Mouse (Mus musculus) limb, embryonic 15.5 days (tissue): ENCODE measurements around the gene Dlec1. TPM values are rescaled to one million over a fixed set of nuclear protein-coding genes. Genes with fewer than 3 reads are reported as not detected.

Experiments
- ATAC-seq: fragments of 200-750 bp; cut with Nextera tagmentation; 2 replicates; pipeline ENCODE4 v1.8.0; 2017; ENCODE audit warnings: low read depth, moderate TSS enrichment; ENCODE audit not compliant: insufficient number of reproducible peaks, low FRiP score, low TSS enrichment
- H3K27ac ChIP-seq: fragments of 300-500 bp; sonication (generic); 2 replicates; pipeline ENCODE4 v1.5.1; 2015; ENCODE audit warnings: moderate library complexity, mild to moderate bottlenecking, inconsistent platforms
- H3K27me3 ChIP-seq: fragments of 300-500 bp; sonication (generic); 2 replicates; pipeline ENCODE4 v1.6.1; 2015; ENCODE audit warnings: inconsistent platforms
- H3K36me3 ChIP-seq: fragments of 300-500 bp; sonication (generic); 2 replicates; pipeline ENCODE4 v1.6.1; 2015; ENCODE audit warnings: inconsistent platforms
- H3K4me1 ChIP-seq: fragments of 300-500 bp; sonication (generic); 2 replicates; pipeline ENCODE4 v1.6.1; 2015; ENCODE audit warnings: inconsistent platforms
- H3K4me2 ChIP-seq: fragments of 300-500 bp; sonication (generic); 2 replicates; pipeline ENCODE4 v1.6.1; 2015; ENCODE audit warnings: mild to moderate bottlenecking, inconsistent platforms
- H3K4me3 ChIP-seq: fragments of 300-500 bp; sonication (generic); 2 replicates; pipeline ENCODE4 v1.5.1; 2015; ENCODE audit warnings: mild to moderate bottlenecking, inconsistent platforms
- H3K9ac ChIP-seq: fragments of 300-500 bp; sonication (generic); 2 replicates; pipeline ENCODE4 v1.6.1; 2015; ENCODE audit warnings: inconsistent platforms
- H3K9me3 ChIP-seq: fragments of 300-500 bp; sonication (generic); 2 replicates; pipeline ENCODE4 v1.6.1; 2016; ENCODE audit warnings: inconsistent platforms
- WGBS: fragments of 180-500 bp; shearing (Covaris S2); methylation state at CpG from one replicate; pipeline ENCODE4 v1.1.7; 2015; 5-methylcytosine and 5-hydroxymethylcytosine counted together
- polyA plus RNA-seq: library from polyadenylated mRNA; unstranded; fragments of >200 nt; fragmentation: Nextera tagmentation; extraction: Ambion mirVana; gene quantifications from 2 replicates; pipeline ENCODE4 v1.2.1, GENCODE M21; 2015

Dlec1 gene
- polyA plus RNA-seq, 1 experiment from 2014 or later, result 0.38 TPM

DNA sequence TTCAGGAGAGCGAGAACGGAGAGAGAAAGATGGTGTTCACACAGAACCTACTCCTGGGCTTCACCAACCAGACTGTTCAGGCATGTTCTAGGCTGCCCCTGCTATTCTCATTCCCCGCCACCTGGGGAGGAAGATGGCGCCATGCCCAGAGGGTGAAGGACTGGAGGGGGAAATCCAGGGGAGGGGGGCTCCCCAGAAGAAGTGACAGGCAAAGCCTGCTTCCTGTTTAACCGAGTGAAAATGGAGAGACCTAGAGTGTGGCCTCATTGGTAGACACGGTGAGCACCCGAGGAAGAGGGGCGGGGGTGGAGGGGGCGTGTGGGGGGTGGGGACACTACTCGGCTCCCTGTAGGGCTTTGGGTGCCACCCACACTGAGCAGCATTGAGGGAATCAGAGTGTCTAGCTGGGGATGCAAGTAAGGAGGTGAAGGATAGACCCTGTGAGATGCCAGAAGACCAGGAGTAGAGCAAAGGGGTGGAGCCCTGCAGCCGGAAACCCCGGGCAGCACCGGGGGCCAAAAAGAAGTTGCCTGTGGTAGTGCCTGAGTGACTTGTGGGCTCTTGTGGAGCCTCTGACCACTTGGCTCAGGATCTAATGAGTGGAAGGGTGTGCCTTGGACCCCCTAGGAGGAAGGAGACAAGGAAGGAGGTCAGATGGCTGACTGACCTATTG lies 44.0 kb downstream of the Dlec1 start:
- Histone ChIP-seq H3K27me3 (no peaks in the 10 kb centered on the region), H3K4me3 (no peak overlapping the region), H3K9me3 (no peaks in the 10 kb centered on the region), H3K4me1 (no peaks in the 10 kb centered on the region), H3K36me3 (no peaks in the 10 kb centered on the region), H3K9ac (no peak overlapping the region), H3K27ac (no peak overlapping the region), H3K4me2 (no peak overlapping the region)
- 66% methylated on average over 13 of the region's 13 CpGs for WGBS
- ATAC-seq, result no peak

DNA sequence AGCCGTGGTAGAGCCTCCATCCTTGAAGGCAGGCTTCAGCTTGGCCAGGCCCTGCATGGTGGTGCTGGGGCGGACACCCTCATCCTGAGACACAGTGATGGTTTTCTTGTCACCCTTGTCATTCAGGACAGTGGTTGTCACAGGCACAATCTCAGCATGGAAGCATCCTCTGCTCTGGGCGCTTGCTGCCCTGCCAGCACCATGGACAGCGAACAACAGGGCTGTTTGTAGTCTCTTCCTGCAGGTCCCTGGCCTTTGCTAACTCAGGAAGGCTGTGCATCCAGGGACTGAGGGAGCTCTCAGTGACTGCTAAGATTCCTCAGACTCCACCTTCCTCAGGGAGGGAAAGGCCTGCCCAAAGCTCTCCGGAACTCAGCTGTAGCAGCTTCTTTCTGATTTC lies 47.3 kb downstream of the Dlec1 start:
- 34% methylated on average over 5 of the region's 5 CpGs for WGBS
- Histone ChIP-seq H3K27ac (no peak overlapping the region), H3K4me3 (no peak overlapping the region), H3K9me3 (no peaks in the 10 kb centered on the region), H3K27me3 (no peaks in the 10 kb centered on the region), H3K4me2 (no peak overlapping the region), H3K4me1 (no peaks in the 10 kb centered on the region), H3K36me3 (no peaks in the 10 kb centered on the region), H3K9ac (no peak overlapping the region)
- ATAC-seq, result no peak

DNA sequence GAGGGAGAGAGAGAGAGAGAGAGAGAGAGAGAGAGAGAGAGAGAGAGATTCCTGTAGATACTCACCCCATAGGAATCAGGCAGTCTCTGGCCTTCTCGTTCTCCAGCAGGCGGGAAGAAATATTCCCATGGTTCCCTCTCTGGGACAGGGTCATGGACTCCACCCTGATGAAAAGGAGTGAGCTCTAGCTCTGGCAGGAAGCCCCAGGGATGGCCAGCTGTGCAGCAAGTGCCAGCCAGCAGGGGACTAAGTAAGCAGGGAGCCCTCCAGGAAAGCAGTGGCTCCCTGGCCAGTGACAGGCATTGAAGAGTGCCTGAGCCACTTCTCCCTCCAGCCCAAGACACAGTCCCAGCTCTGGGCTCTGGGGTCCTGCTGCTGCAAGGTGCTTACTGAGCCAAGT lies 49.5 kb downstream of the Dlec1 start:
- Histone ChIP-seq H3K9me3 (no peaks in the 10 kb centered on the region), H3K27me3 (peaks cover 19% of the 10 kb centered on the region), H3K27ac (no peak overlapping the region), H3K4me2 (no peak overlapping the region), H3K9ac (no peak overlapping the region), H3K4me3 (no peak overlapping the region), H3K4me1 (peaks cover 11% of the 10 kb centered on the region; the same call in 1 of the 2 replicates), H3K36me3 (no peaks in the 10 kb centered on the region)
- no peak for ATAC-seq
- 55% methylated on average over 2 of the region's 2 CpGs for WGBS

DNA sequence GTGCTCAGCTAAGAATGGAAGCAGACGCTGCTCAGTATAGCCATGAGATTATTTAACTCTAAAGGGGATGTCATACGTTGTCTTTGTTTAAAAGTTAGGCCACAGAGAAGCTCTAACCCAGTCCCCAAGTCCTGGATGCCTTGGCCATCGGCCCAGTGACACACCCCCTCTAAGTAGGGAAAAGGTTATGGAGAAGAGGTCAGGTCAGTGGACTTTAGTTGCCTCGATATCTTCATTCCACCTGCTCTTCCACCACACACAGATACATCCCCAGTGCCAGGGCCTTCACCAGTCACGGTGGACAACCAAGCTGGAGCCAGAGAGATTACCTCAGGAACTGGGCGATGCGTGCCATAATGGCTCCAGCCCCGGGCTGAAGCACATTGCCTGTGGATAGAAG lies 53.1 kb downstream of the Dlec1 start:
- H3K4me1 ChIP-seq, result peaks cover 11% of the 10 kb centered on the region; the same call in 1 of the 2 replicates
- peaks cover 22% of the 10 kb centered on the region for H3K27me3 ChIP-seq
- WGBS, result 80% methylated on average over 8 of the region's 8 CpGs
- H3K27ac ChIP-seq, result no peak overlapping the region
- H3K4me3 ChIP-seq, result no peak overlapping the region
- H3K36me3 ChIP-seq, result no peaks in the 10 kb centered on the region
- no peaks in the 10 kb centered on the region for H3K9me3 ChIP-seq
- no peak overlapping the region for H3K9ac ChIP-seq
- no peak overlapping the region for H3K4me2 ChIP-seq
- ATAC-seq, result no peak

DNA sequence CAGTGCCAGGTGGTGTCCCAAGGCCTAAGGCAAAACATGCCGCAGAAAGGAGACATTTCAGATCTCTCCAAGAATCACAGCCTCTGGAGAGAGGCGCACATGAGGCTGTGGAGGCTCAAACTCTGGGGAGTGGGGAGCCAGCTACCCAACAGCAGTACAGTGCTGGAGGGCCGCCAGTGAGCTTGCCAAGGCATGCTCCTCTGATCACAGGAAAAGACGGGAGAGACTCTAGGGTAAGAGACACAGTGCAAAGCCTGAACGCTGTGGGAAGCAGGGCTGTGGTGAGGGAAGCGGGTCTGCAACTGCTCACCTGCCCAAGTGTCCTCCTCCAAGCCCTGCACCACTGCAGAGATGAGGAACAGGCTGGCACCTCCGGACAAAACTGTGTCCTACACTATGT lies 53.5 kb downstream of the Dlec1 start:
- WGBS, result 44% methylated on average over 7 of the region's 7 CpGs
- peaks cover 11% of the 10 kb centered on the region; the same call in 1 of the 2 replicates for H3K4me1 ChIP-seq
- no peak for ATAC-seq
- H3K27ac ChIP-seq, result no peak overlapping the region
- no peaks in the 10 kb centered on the region for H3K9me3 ChIP-seq
- no peaks in the 10 kb centered on the region for H3K36me3 ChIP-seq
- peaks cover 22% of the 10 kb centered on the region for H3K27me3 ChIP-seq
- no peak overlapping the region for H3K4me3 ChIP-seq
- no peak overlapping the region for H3K9ac ChIP-seq
- H3K4me2 ChIP-seq, result 0 out of 2 replicates have a peak overlapping the region, but pooled peaks have one; percentile 71

DNA sequence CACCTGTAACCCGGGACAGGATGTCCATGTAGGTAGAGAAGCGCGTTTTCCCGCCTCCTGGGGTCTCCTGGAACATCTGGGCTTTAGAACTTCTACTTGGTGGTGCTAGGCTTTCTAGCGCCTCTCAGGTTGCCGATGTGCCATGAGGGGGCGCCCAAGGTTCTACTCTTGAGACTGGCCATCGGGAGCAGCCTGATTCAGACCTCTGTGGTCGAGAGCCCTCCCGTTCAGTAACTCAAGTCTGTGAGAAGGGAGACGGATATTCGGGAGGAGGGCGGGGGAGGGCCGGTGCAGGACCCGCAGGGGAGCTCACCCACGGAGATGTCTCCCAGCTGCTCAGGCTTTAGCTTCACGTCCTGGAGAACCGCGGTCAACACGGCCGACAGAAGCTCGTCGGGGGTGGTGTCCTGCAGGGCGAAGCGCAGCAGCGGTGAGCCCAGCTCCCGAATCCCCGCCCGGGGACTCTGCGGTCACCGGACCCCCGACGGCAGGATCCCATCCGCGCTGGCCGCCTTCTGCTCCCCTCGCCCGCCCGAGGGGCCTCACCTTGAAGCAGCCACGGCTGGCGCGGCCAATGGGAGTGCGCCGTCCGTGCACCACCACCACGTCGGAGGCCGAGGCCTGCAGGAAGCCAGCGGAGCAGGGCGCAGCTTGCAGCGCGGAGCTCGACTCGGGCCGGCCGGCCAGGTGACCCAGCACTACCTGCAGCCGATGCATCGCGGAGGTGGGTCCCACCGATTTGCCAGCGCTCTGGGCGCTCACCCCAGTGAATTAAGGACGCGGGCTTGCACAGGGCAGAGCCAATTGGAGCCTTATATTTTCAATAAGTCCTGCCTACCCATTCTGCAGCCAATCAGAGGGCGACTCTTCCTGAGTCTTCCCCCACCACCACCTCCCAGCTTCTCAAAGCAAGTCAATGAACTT lies 54.3 kb downstream of the Dlec1 start, which contains the start of gene Acaa1b:
Gene Acaa1b, minus strand, starts transcription at position 816 of the 924 bp plus-strand sequence.
- WGBS, result 1% methylated on average over 65 of the region's 65 CpGs
- H3K27me3 ChIP-seq, result peaks cover 22% of the 10 kb centered on the region
- peak within 1 kb of the TSS; percentile 71 for H3K4me2 ChIP-seq
- H3K36me3 ChIP-seq, result no peaks in the 10 kb centered on the region
- ATAC-seq, result peak; percentile 71; the same call in 1 of the 2 replicates
- H3K9ac ChIP-seq, result 0 out of 2 replicates have a peak within 1 kb of the TSS, but pooled peaks have one; percentile 23
- no peak within 1 kb of the TSS for H3K27ac ChIP-seq
- peaks cover 11% of the 10 kb centered on the region; the same call in 1 of the 2 replicates for H3K4me1 ChIP-seq
- no peaks in the 10 kb centered on the region for H3K9me3 ChIP-seq
- H3K4me3 ChIP-seq, result peak within 1 kb of the TSS; percentile 55

DNA sequence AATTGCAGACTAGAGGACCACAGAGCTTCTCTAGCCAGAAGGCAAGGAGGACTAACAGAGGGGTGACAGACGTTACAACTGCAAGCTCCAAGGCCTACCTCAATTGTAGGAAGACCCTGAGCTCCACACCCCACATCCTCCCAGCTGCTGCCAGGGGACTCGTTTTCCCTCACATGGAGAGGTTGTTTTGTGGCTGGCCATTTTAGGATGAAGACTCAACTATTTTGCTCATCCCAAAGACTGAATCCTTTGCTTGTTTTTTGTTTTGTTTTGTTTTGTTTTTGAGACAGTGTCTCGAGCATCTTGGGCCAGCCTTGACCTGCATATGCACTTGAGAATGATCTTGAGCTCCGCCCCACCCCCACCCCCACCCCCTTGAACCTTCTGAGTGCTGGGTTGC lies 56.6 kb downstream of the Dlec1 start, which contains the start of gene Gm47289:
Gene Gm47289, plus strand, starts transcription at position 301 of the 400 bp plus-strand sequence.
- Histone ChIP-seq H3K4me1 (peaks cover 11% of the 10 kb centered on the region; the same call in 1 of the 2 replicates), H3K27ac (no peak within 1 kb of the TSS), H3K4me3 (no peak within 1 kb of the TSS), H3K9ac (no peak within 1 kb of the TSS), H3K9me3 (no peaks in the 10 kb centered on the region), H3K4me2 (no peak within 1 kb of the TSS), H3K27me3 (peaks cover 22% of the 10 kb centered on the region), H3K36me3 (no peaks in the 10 kb centered on the region)
- ATAC-seq, result no peak
- 45% methylated on average over 4 of the region's 4 CpGs for WGBS

DNA sequence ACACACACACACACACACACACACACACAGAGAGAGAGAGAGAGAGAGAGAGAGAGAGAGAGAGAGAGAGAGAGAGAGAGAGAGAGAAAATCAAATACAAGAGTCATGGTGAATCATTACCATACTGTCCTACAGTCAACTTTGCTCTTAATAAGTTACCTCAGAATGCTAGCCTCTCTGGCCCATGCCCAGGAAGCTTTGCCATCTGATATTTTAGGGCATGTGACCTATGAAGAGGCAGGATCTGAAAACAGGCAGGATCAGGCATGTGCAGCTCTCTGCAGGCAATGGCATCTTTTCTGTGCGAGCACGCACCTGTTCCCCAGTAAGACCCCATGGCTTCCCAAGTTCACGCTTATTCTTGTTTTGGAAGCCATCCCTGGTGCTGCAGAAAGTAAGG lies 58.4 kb downstream of the Dlec1 start:
- WGBS, result 84% methylated on average over 3 of the region's 3 CpGs
- Histone ChIP-seq H3K4me3 (no peak overlapping the region), H3K36me3 (no peaks in the 10 kb centered on the region), H3K9me3 (no peaks in the 10 kb centered on the region), H3K4me1 (peaks cover 11% of the 10 kb centered on the region; the same call in 1 of the 2 replicates), H3K4me2 (no peak overlapping the region), H3K27me3 (peaks cover 14% of the 10 kb centered on the region), H3K9ac (no peak overlapping the region), H3K27ac (no peak overlapping the region)
- no peak for ATAC-seq

DNA sequence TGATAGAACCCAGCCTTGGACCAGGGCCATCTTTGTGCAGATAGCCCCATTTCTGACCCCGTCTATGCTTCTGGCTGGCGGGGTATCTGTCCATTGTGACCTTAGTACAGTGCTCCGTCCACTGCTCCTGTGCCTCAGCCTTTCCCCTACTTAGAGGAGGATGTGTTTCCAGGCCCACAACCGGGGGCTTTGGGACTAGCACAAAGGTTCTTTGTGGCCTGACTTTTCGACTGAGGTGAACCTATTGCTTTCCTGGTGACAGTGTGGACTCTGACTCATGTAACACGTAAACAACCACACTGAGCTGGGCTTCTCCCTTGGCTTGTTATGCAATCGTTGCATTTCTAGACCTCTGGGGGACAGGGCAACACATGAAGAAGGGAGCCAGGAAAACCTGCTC lies 62.5 kb downstream of the Dlec1 start:
- ATAC-seq, result no peak
- Histone ChIP-seq H3K4me2 (no peak overlapping the region), H3K4me1 (no peaks in the 10 kb centered on the region), H3K36me3 (no peaks in the 10 kb centered on the region), H3K9me3 (no peaks in the 10 kb centered on the region), H3K4me3 (no peak overlapping the region), H3K27ac (no peak overlapping the region), H3K27me3 (no peaks in the 10 kb centered on the region), H3K9ac (no peak overlapping the region)
- 80% methylated on average over 7 of the region's 7 CpGs for WGBS

DNA sequence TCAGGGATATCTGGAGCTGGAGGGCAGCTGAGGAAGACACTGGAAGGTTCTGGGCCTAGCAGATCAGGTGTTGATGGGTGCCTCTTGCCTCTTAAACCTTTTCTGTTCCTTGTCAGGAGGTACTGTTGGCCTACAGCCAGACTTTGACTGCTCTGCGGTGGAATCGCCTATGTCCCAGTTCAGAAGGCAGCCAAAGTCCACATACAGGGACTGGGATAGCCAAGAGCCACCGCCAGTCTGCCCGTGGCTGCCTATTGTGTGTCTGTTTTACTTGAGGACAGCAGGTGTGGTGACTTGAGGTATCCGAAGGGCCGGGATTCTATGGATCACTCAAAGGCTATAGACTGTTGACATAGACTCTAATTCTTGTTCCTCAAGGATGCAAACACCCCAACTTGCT lies 63.3 kb downstream of the Dlec1 start:
- H3K27me3 ChIP-seq, result no peaks in the 10 kb centered on the region
- no peaks in the 10 kb centered on the region for H3K9me3 ChIP-seq
- H3K4me2 ChIP-seq, result no peak overlapping the region
- no peaks in the 10 kb centered on the region for H3K36me3 ChIP-seq
- WGBS, result 84% methylated on average over 6 of the region's 6 CpGs
- H3K9ac ChIP-seq, result no peak overlapping the region
- no peak overlapping the region for H3K4me3 ChIP-seq
- no peak for ATAC-seq
- no peaks in the 10 kb centered on the region for H3K4me1 ChIP-seq
- no peak overlapping the region for H3K27ac ChIP-seq

DNA sequence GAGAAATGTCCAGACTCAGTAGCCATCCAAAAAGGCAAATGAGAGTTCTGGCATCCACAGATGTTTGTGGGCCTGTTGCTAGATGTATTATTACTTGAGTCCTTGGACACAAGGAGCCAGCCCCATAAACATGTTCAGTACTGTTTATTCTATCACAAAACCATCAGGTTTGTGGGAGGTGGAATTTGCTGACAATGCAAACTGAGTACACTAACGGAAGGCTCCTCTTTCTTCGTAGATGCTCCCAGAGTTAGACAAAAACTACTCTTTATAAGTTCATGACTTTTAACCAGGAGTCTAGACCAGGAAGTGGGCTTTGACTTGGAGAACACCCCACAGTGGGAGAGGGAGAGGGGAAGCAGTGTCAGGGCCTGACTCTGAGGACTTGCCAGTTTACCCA lies 65.3 kb downstream of the Dlec1 start:
- no peak overlapping the region for H3K27ac ChIP-seq
- WGBS, result 88% methylated on average over 2 of the region's 2 CpGs
- no peaks in the 10 kb centered on the region for H3K36me3 ChIP-seq

DNA sequence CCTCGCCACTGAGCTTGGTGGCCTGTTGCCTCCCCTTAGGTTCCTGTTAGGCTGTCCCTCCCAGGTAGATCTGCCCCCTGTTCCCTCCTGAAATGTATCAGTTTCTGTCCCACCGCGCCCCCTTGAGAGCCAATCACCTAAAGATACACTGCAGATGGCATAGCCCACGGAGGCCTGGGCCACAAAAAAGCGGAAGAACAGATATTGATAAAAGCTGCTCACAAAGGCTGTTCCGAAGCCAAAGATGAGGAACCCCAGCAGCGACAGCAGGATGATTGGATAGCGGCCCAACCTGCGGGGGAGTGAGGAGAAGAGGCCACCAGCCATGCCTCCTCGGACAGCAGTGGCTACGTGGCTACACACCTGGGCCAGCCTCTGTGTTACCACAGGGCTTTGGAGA lies 77.0 kb downstream of the Dlec1 start:
- Histone ChIP-seq H3K4me1 (peaks cover 13% of the 10 kb centered on the region; the same call in 1 of the 2 replicates), H3K36me3 (no peaks in the 10 kb centered on the region), H3K4me3 (no peak overlapping the region), H3K27ac (no peak overlapping the region), H3K4me2 (no peak overlapping the region), H3K9me3 (no peaks in the 10 kb centered on the region), H3K9ac (no peak overlapping the region), H3K27me3 (no peaks in the 10 kb centered on the region)
- no peak for ATAC-seq
- WGBS, result 90% methylated on average over 11 of the region's 11 CpGs

More for the DNA sequence above, 65.3 kb downstream of the Dlec1 start:
- H3K9me3 ChIP-seq, result no peaks in the 10 kb centered on the region
- no peak overlapping the region for H3K9ac ChIP-seq
- no peaks in the 10 kb centered on the region for H3K4me1 ChIP-seq
- ATAC-seq, result no peak
- H3K4me3 ChIP-seq, result no peak overlapping the region
- H3K4me2 ChIP-seq, result no peak overlapping the region
- no peaks in the 10 kb centered on the region for H3K27me3 ChIP-seq
